8 mouse cellular contexts compared by ENCODE assay signal in the genomic region with DNA sequence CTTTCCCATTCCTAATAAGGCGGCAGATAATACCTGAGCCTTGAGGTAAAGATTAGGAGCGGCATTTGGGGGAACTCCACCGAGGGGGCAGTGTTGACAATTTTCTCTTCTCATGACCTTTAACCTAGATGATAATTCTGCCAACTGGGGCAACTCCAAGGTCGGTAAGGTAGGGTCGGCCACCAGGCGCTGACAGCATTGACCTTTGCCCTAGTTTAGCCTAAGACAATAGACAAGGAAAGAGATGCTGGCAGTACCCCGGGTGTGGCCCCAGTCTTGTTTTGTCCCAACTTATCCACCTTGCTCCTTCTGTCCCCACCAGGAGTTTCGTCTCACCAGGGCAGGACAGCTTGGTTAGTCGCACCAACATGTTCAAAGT. TPM values are rescaled to one million over a fixed set of nuclear protein-coding genes. Genes with fewer than 3 reads are reported as not detected.
DNase-seq lines count a peak whose midpoint lies in the region; ATAC-seq and TF ChIP-seq lines count a peak whose summit lies in the region.

No protein-coding gene starts in this region.

- peaks cover 16% of the 10 kb centered on the region for H3K4me1 ChIP-seq in forebrain, embryonic 13.5 days
- H3K4me1 ChIP-seq in limb, embryonic 13.5 days, result peaks cover 10% of the 10 kb centered on the region
- peaks cover 16% of the 10 kb centered on the region for H3K4me1 ChIP-seq in neural tube, embryonic 15.5 days

- H3K79me3 ChIP-seq in C2C12 (ENCODE audit: low read depth), result peaks cover 7% of the 10 kb centered on the region

- H3K9ac ChIP-seq in forebrain, embryonic 13.5 days, result peak overlapping the region; percentile 75
- H3K9ac ChIP-seq in limb, embryonic 13.5 days, result peak overlapping the region; percentile 76
- H3K9ac ChIP-seq in neural tube, embryonic 15.5 days (replicated peaks), result peak overlapping the region; percentile 66

- DNase-seq in thymus, adult 18-20 months, result no peak
- DNase-seq in left cerebral cortex, adult 9 months (ENCODE audit: low spot score in 2 of 2), result no peak
- DNase-seq in Muller cell, postnatal 12 days (ENCODE audit: inconsistent ontology term), result no peak

- peaks cover 11% of the 10 kb centered on the region for H3K36me3 ChIP-seq in C2C12 (ENCODE audit: control insufficient read depth, insufficient read depth)
- H3K36me3 ChIP-seq in forebrain, embryonic 13.5 days (ENCODE audit: poor library complexity, severe bottlenecking), result peaks cover 19% of the 10 kb centered on the region
- H3K36me3 ChIP-seq in limb, embryonic 13.5 days, result peaks cover 19% of the 10 kb centered on the region
- H3K36me3 ChIP-seq in neural tube, embryonic 15.5 days, result peaks cover 15% of the 10 kb centered on the region

- H3K9me3 ChIP-seq in forebrain, embryonic 13.5 days (replicated peaks), result peaks cover 4% of the 10 kb centered on the region; the same call in 1 of the 2 replicates
- peaks cover 3% of the 10 kb centered on the region; the same call in 1 of the 2 replicates for H3K9me3 ChIP-seq in limb, embryonic 13.5 days
- no peaks in the 10 kb centered on the region for H3K9me3 ChIP-seq in neural tube, embryonic 15.5 days (replicated peaks)

- H3K79me2 ChIP-seq in C2C12 (ENCODE audit: control insufficient read depth, insufficient read depth), result peaks cover 34% of the 10 kb centered on the region

- peak overlapping the region; percentile 59; the same call in 1 of the 2 replicates for H3K27ac ChIP-seq in forebrain, embryonic 13.5 days
- peak overlapping the region; percentile 70; the same call in 1 of the 2 replicates for H3K27ac ChIP-seq in limb, embryonic 13.5 days
- peak overlapping the region; percentile 80 for H3K27ac ChIP-seq in neural tube, embryonic 15.5 days (replicated peaks)

- peak overlapping the region; percentile 76 for H3K4me2 ChIP-seq in forebrain, embryonic 13.5 days
- H3K4me2 ChIP-seq in limb, embryonic 13.5 days (replicated peaks), result peak overlapping the region; percentile 87
- peak overlapping the region; percentile 66 for H3K4me2 ChIP-seq in neural tube, embryonic 15.5 days

- H3ac ChIP-seq in C2C12 (ENCODE audit: control insufficient read depth, insufficient read length, low read depth), result peak overlapping the region; percentile 82

- peak overlapping the region; percentile 85 for H3K4me3 ChIP-seq in C2C12 (ENCODE audit: insufficient read depth, poor library complexity, severe bottlenecking)
- peak overlapping the region; percentile 68 for H3K4me3 ChIP-seq in forebrain, embryonic 13.5 days
- H3K4me3 ChIP-seq in limb, embryonic 13.5 days, result peak overlapping the region; percentile 78
- H3K4me3 ChIP-seq in neural tube, embryonic 15.5 days (replicated peaks), result peak overlapping the region; percentile 84

- TF ChIP-seq CTCF in C2C12 (IDR thresholded peaks at IDR 0.05; ENCODE audit: control insufficient read depth, insufficient read depth, insufficient read length), result no peak

- ATAC-seq in CD4-positive, CD25-positive, alpha-beta regulatory T cell, adult 4 months, result peak; percentile 2
- ATAC-seq in forebrain, embryonic 13.5 days, result no peak
- ATAC-seq in limb, embryonic 13.5 days (ENCODE audit: low FRiP score, low read depth), result no peak
- no peak for ATAC-seq in neural tube, embryonic 15.5 days (ENCODE audit: low FRiP score)

- H3K27me3 ChIP-seq in C2C12 (ENCODE audit: control insufficient read depth, insufficient read depth, insufficient read length), result no peaks in the 10 kb centered on the region
- H3K27me3 ChIP-seq in forebrain, embryonic 13.5 days, result no peaks in the 10 kb centered on the region
- H3K27me3 ChIP-seq in limb, embryonic 13.5 days, result no peaks in the 10 kb centered on the region
- H3K27me3 ChIP-seq in neural tube, embryonic 15.5 days (replicated peaks), result no peaks in the 10 kb centered on the region

- WGBS in forebrain, embryonic 13.5 days, result under 1% methylated on average over 9 of the region's 9 CpGs
- whole genome bisulfite sequencing in limb, embryonic 13.5 days, result 0% methylated on average over 9 of the region's 9 CpGs
- under 1% methylated on average over 9 of the region's 9 CpGs for WGBS in neural tube, embryonic 15.5 days

TF ChIP-seq in C2C12, 6 proteins besides CTCF, POLR2A, EP300 and RAD21:
- no peak for TF ChIP-seq CEBPB (IDR thresholded peaks at IDR 0.05; ENCODE audit: low read depth)
- no peak for TF ChIP-seq MYOD1 (IDR thresholded peaks at IDR 0.05; ENCODE audit: control insufficient read depth, insufficient read length, low read depth)
- no peak for TF ChIP-seq USF1 (IDR thresholded peaks at IDR 0.05; ENCODE audit: low read depth)
- TF ChIP-seq MYOG (IDR thresholded peaks at IDR 0.05; ENCODE audit: control insufficient read depth, extremely low read depth, insufficient read length), result no peak
- TF ChIP-seq FOSL1 (IDR thresholded peaks at IDR 0.05; ENCODE audit: insufficient read depth, low read length, poor library complexity, severe bottlenecking), result no peak
- no peak for TF ChIP-seq MAX (IDR thresholded peaks at IDR 0.05)

RNA-seq across cellular contexts. Expression of gene 4930579G24Rik, which starts 0.7 kb away (rescaled TPM):
- 13.2 TPM for polyA plus RNA-seq in C2C12 (2012; fragmentation: generic; extraction: Trizol)
- 10 to 100 TPM in 1 of 2 experiments, 1 to 10 TPM in 1; 9.1 to 10.7 TPM for polyA plus RNA-seq in CD4-positive, CD25-positive, alpha-beta regulatory T cell, adult 4 months (2017; shearing (Covaris generic))
- 15.0 and 15.2 TPM in 2 replicates for polyA plus RNA-seq in forebrain, embryonic 13.5 days (2015; fragmentation: Nextera tagmentation; extraction: Ambion mirVana)
- 35.5 and 35.9 TPM in 2 replicates for polyA plus RNA-seq in limb, embryonic 13.5 days (2015; fragmentation: Nextera tagmentation; extraction: Ambion mirVana)
- polyA plus RNA-seq in neural tube, embryonic 15.5 days (2015; fragmentation: Nextera tagmentation; extraction: Ambion mirVana), result 5.6 and 11.8 TPM in 2 replicates

RNA-seq across cellular contexts. Expression of gene Etfdh, which starts 1.1 kb away (rescaled TPM):
- polyA plus RNA-seq in C2C12 (2012; fragmentation: generic; extraction: Trizol), result 17.8 TPM
- 10 to 100 TPM; 37.6 to 51.2 TPM for polyA plus RNA-seq in CD4-positive, CD25-positive, alpha-beta regulatory T cell, adult 4 months (2017; shearing (Covaris generic))
- 38.7 and 40.4 TPM in 2 replicates for polyA plus RNA-seq in forebrain, embryonic 13.5 days (2015; fragmentation: Nextera tagmentation; extraction: Ambion mirVana)
- polyA plus RNA-seq in limb, embryonic 13.5 days (2015; fragmentation: Nextera tagmentation; extraction: Ambion mirVana), result 53.8 and 57.4 TPM in 2 replicates
- polyA plus RNA-seq in neural tube, embryonic 15.5 days (2015; fragmentation: Nextera tagmentation; extraction: Ambion mirVana), result 42.1 and 50.0 TPM in 2 replicates

RNA-seq across cellular contexts. Expression of gene Ppid, which starts 37.0 kb away (rescaled TPM):
- 48.1 TPM for polyA plus RNA-seq in C2C12 (2012; fragmentation: generic; extraction: Trizol)
- 100 to 1,000 TPM; 127 to 128 TPM for polyA plus RNA-seq in CD4-positive, CD25-positive, alpha-beta regulatory T cell, adult 4 months (2017; shearing (Covaris generic))
- polyA plus RNA-seq in forebrain, embryonic 13.5 days (2015; fragmentation: Nextera tagmentation; extraction: Ambion mirVana), result 168 and 175 TPM in 2 replicates
- 187 and 192 TPM in 2 replicates for polyA plus RNA-seq in limb, embryonic 13.5 days (2015; fragmentation: Nextera tagmentation; extraction: Ambion mirVana)
- 158 and 164 TPM in 2 replicates for polyA plus RNA-seq in neural tube, embryonic 15.5 days (2015; fragmentation: Nextera tagmentation; extraction: Ambion mirVana)
